Mouse (Mus musculus) G1E (cell line): ENCODE results near the gene Mpig6b.

ENCODE experiments used
- CTCF ChIP-seq: IDR thresholded peaks from 2 replicates; pipeline ENCODE4 v1.5.1; 2012; ENCODE audit warnings: low read depth, low read length, inconsistent platforms, mixed read lengths
- GATA1 ChIP-seq: IDR thresholded peaks from 2 replicates; pipeline ENCODE4 v1.6.1; 2012; ENCODE audit warnings: borderline replicate concordance, low read length, inconsistent platforms, mixed read lengths
- GATA2 ChIP-seq: IDR thresholded peaks from 2 replicates; pipeline ENCODE4 v1.6.1; 2012; ENCODE audit warnings: low read depth, low read length, inconsistent platforms, borderline replicate concordance
- TAL1 ChIP-seq: conservative IDR thresholded peaks from 2 replicates; pipeline ENCODE4 v1.6.1; 2012; ENCODE audit warnings: low read depth, low read length, inconsistent platforms, mixed read lengths

- no peak for TF ChIP-seq CTCF
- TF ChIP-seq GATA1: no peak
- TF ChIP-seq GATA2: no peak
- TF ChIP-seq TAL1: no peak
Observed at GRCm38 (mm10) chr17:35076507-35077176, 10.7 kb upstream of the Mpig6b start, which contains the start of gene Ly6g6e.
